Mouse (Mus musculus) cerebellum, adult 2 months (tissue): ENCODE results near the gene Top2b.

Experiments used
- CTCF ChIP-seq: fragments of 200-500 bp; IDR thresholded peaks from 2 replicates; pipeline ENCODE4 v1.5.1; 2011; ENCODE audit warnings: low read depth, mild to moderate bottlenecking, control low read depth, low read length, moderate library complexity, borderline replicate concordance; ENCODE audit not compliant: insufficient read depth
- POLR2A ChIP-seq: fragments of 200-500 bp; IDR thresholded peaks from 2 replicates; pipeline ENCODE4 v1.6.1; 2011; ENCODE audit warnings: low read length, control low read depth, borderline replicate concordance; ENCODE audit not compliant: insufficient read depth

- TF ChIP-seq POLR2A (no peak), CTCF (no peak)
Observed at GRCm38 (mm10) chr14:16319818-16320217, 45.2 kb upstream of the Top2b start.
